Mouse (Mus musculus): ENCODE results near the gene Kif5a. TPM values are rescaled to one million over a fixed set of nuclear protein-coding genes. Genes with fewer than 3 reads are reported as not detected.

The Kif5a gene
- polyA plus RNA-seq, 1 experiment = 0.14 TPM

GRCm38 (mm10) chr10:127199474-127199873 is 63.7 kb downstream of the Kif5a start:
- Histone ChIP-seq H3K27me3 (ENCODE audit: control insufficient read depth, insufficient read depth, insufficient read length) (no peaks in the 10 kb centered on the region), H3K4me3 (no peak overlapping the region), H3K79me2 (ENCODE audit: control insufficient read depth, insufficient read depth) (peaks cover 2% of the 10 kb centered on the region), H3ac (ENCODE audit: control insufficient read depth, insufficient read length) (no peak overlapping the region), H3K4me2 (ENCODE audit: low read depth) (no peak overlapping the region), H3K36me3 (ENCODE audit: control insufficient read depth, insufficient read depth) (peaks cover 11% of the 10 kb centered on the region)
- TF ChIP-seq MAX (IDR thresholded peaks at IDR 0.05; ENCODE audit: low read depth) (no peak), POLR2A (IDR thresholded peaks at IDR 0.05; ENCODE audit: insufficient read length, low read depth) (no peak), E2F4 (IDR thresholded peaks at IDR 0.05; ENCODE audit: insufficient read depth) (no peak), CEBPB (IDR thresholded peaks at IDR 0.05; ENCODE audit: insufficient read depth, poor library complexity, severe bottlenecking) (no peak), POLR2AphosphoS2 (IDR thresholded peaks at IDR 0.05; ENCODE audit: insufficient read length, low read depth) (no peak), TCF3 (IDR thresholded peaks at IDR 0.05; ENCODE audit: insufficient read length, low read depth) (no peak), REST (IDR thresholded peaks at IDR 0.05; ENCODE audit: insufficient read depth, insufficient read length) (no peak), USF1 (IDR thresholded peaks at IDR 0.05; ENCODE audit: low read depth) (no peak), SRF (IDR thresholded peaks at IDR 0.05; ENCODE audit: control insufficient read depth, insufficient read length, low read depth) (no peak), TCF12 (IDR thresholded peaks at IDR 0.05; ENCODE audit: insufficient read depth, poor library complexity, severe bottlenecking) (no peak), MYOG (IDR thresholded peaks at IDR 0.05; ENCODE audit: control insufficient read depth in 1 of 3, insufficient read depth in 1 of 3, insufficient read length in 2 of 3, low read depth in 2 of 3) (no peak), MYOD1 (IDR thresholded peaks at IDR 0.05; ENCODE audit: control insufficient read depth in 1 of 3, insufficient read length in 2 of 3, low read depth in 2 of 3) (no peak)

DNA sequence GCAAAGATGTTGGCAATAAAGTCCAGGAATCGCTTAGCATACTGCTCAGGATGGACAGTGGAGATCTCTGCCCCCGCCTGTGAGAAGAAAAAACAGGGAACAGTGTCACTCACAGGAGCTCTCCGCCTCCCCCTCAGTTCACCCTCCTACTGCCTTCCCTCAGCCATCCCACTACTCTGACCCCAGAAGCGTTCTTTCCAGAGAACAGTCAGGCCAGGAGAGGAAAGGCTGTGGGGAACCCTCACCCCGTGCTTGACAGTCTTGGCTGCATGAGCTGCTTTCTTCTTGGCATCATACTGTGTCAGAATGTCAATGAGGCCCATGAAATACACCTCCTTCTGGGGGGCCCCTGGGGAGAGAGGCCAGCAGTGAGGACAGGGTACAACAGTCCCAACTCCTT is 64.1 kb downstream of the Kif5a start:
- Histone ChIP-seq H3K79me2 (ENCODE audit: control insufficient read depth, insufficient read depth) (peaks cover 2% of the 10 kb centered on the region), H3K36me3 (ENCODE audit: control insufficient read depth, insufficient read depth) (peaks cover 11% of the 10 kb centered on the region), H3K4me2 (ENCODE audit: low read depth) (no peak overlapping the region), H3K27me3 (ENCODE audit: control insufficient read depth, insufficient read depth, insufficient read length) (no peaks in the 10 kb centered on the region), H3ac (ENCODE audit: control insufficient read depth, insufficient read length) (no peak overlapping the region), H3K4me3 (no peak overlapping the region)
- TF ChIP-seq CEBPB (IDR thresholded peaks at IDR 0.05; ENCODE audit: insufficient read depth, poor library complexity, severe bottlenecking) (no peak), TCF3 (IDR thresholded peaks at IDR 0.05; ENCODE audit: insufficient read length, low read depth) (no peak), SRF (IDR thresholded peaks at IDR 0.05; ENCODE audit: control insufficient read depth, insufficient read length, low read depth) (no peak), REST (IDR thresholded peaks at IDR 0.05; ENCODE audit: insufficient read depth, insufficient read length) (no peak), E2F4 (IDR thresholded peaks at IDR 0.05; ENCODE audit: insufficient read depth) (no peak), TCF12 (IDR thresholded peaks at IDR 0.05; ENCODE audit: insufficient read depth, poor library complexity, severe bottlenecking) (no peak), POLR2AphosphoS2 (IDR thresholded peaks at IDR 0.05; ENCODE audit: insufficient read length, low read depth) (no peak), POLR2A (IDR thresholded peaks at IDR 0.05; ENCODE audit: insufficient read length, low read depth) (no peak), USF1 (IDR thresholded peaks at IDR 0.05; ENCODE audit: low read depth) (no peak), MAX (IDR thresholded peaks at IDR 0.05; ENCODE audit: low read depth) (no peak)

- TF ChIP-seq E2F4 (IDR thresholded peaks at IDR 0.05; ENCODE audit: insufficient read depth) (no peak), TCF12 (IDR thresholded peaks at IDR 0.05; ENCODE audit: insufficient read depth, poor library complexity, severe bottlenecking) (no peak), POLR2A (IDR thresholded peaks at IDR 0.05; ENCODE audit: insufficient read length, low read depth) (no peak), TCF3 (IDR thresholded peaks at IDR 0.05; ENCODE audit: insufficient read length, low read depth) (no peak), SRF (IDR thresholded peaks at IDR 0.05; ENCODE audit: control insufficient read depth, insufficient read length, low read depth) (no peak), POLR2AphosphoS2 (IDR thresholded peaks at IDR 0.05; ENCODE audit: insufficient read length, low read depth) (no peak), REST (IDR thresholded peaks at IDR 0.05; ENCODE audit: insufficient read depth, insufficient read length) (no peak), MYOG (IDR thresholded peaks at IDR 0.05; ENCODE audit: control insufficient read depth in 1 of 3, insufficient read depth in 1 of 3, insufficient read length in 2 of 3, low read depth in 2 of 3) (no peak), CEBPB (IDR thresholded peaks at IDR 0.05; ENCODE audit: insufficient read depth, poor library complexity, severe bottlenecking) (no peak)
- H3K27me3 ChIP-seq (ENCODE audit: control insufficient read depth, insufficient read depth, insufficient read length) = no peaks in the 10 kb centered on the region
- H3ac ChIP-seq (ENCODE audit: control insufficient read depth, insufficient read length) = no peak overlapping the region
- no peak overlapping the region for H3K4me3 ChIP-seq
- peaks cover 2% of the 10 kb centered on the region for H3K79me2 ChIP-seq (ENCODE audit: control insufficient read depth, insufficient read depth)
- H3K36me3 ChIP-seq (ENCODE audit: control insufficient read depth, insufficient read depth) = peaks cover 7% of the 10 kb centered on the region
- H3K4me2 ChIP-seq (ENCODE audit: low read depth) = no peak overlapping the region
These were observed 64.7 kb downstream of the Kif5a start for GRCm38 (mm10) chr10:127198492-127198891.

- TF ChIP-seq USF1 (IDR thresholded peaks at IDR 0.05; ENCODE audit: low read depth) (no peak), POLR2AphosphoS2 (IDR thresholded peaks at IDR 0.05; ENCODE audit: insufficient read length, low read depth) (peak; percentile 6)
- Histone ChIP-seq H3K36me3 (ENCODE audit: control insufficient read depth, insufficient read depth) (peaks cover 5% of the 10 kb centered on the region), H3K27me3 (ENCODE audit: control insufficient read depth, insufficient read depth, insufficient read length) (no peaks in the 10 kb centered on the region), H3K4me3 (no peak overlapping the region), H3K4me2 (ENCODE audit: low read depth) (no peak overlapping the region), H3ac (ENCODE audit: control insufficient read depth, insufficient read length) (no peak overlapping the region), H3K79me2 (ENCODE audit: control insufficient read depth, insufficient read depth) (peaks cover 2% of the 10 kb centered on the region)
These were observed 65.5 kb downstream of the Kif5a start for GRCm38 (mm10) chr10:127197505-127198110.

DNA sequence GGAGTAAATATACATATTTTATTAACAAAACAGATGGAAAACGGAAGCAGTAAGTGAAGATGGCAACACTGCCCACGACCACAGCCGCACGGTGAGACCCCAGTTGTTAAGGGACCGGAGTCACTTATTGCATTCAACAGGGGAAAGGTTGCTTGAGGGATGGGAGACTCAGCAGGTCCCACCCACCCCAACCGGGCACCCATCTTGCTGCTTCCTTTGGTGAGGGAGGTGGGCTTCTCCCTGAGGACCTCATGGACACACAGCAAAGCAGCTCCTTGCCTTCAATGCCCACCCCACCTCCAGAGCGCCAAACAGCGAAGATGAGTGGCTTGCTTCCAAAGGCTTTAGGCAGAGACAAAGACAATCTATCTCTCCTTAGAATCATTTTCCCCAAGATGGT is 66.0 kb downstream of the Kif5a start:
- H3K36me3 ChIP-seq (ENCODE audit: control insufficient read depth, insufficient read depth) = peaks cover 5% of the 10 kb centered on the region

More for the DNA sequence above, 66.0 kb downstream of the Kif5a start:
- Histone ChIP-seq H3K79me2 (ENCODE audit: control insufficient read depth, insufficient read depth) (peaks cover 2% of the 10 kb centered on the region), H3K4me2 (ENCODE audit: low read depth) (no peak overlapping the region), H3ac (ENCODE audit: control insufficient read depth, insufficient read length) (no peak overlapping the region), H3K4me3 (peak overlapping the region; percentile 93), H3K27me3 (ENCODE audit: control insufficient read depth, insufficient read depth, insufficient read length) (no peaks in the 10 kb centered on the region)
- no peak for TF ChIP-seq MAX (IDR thresholded peaks at IDR 0.05; ENCODE audit: low read depth)
- no peak for TF ChIP-seq CEBPB (IDR thresholded peaks at IDR 0.05; ENCODE audit: insufficient read depth, poor library complexity, severe bottlenecking)
- no peak for TF ChIP-seq TCF3 (IDR thresholded peaks at IDR 0.05; ENCODE audit: insufficient read length, low read depth)
